Mouse (Mus musculus) stomach, postnatal 0 days (tissue): ENCODE measurements around the gene Gse1. TPM values are rescaled to one million over a fixed set of nuclear protein-coding genes. Genes with fewer than 3 reads are reported as not detected.

Source experiments
- ATAC-seq: fragments of 200-750 bp; cut with Nextera tagmentation; 2 replicates; pipeline ENCODE4 v1.8.0; 2017; ENCODE audit not compliant: low FRiP score, low TSS enrichment
- DNase-seq: peaks from one replicate; pipeline ENCODE4 v3.0.0-alpha.2; 2016; ENCODE audit warnings: low spot score
- H3K27ac ChIP-seq: fragments of 300-500 bp; sonication (generic); replicated peaks from 2 replicates; pipeline ENCODE4 v1.5.1; 2014; ENCODE audit warnings: mild to moderate bottlenecking, control low read depth
- H3K27me3 ChIP-seq: fragments of 300-500 bp; sonication (generic); 2 replicates; pipeline ENCODE4 v1.6.1; 2014; ENCODE audit warnings: low read length; ENCODE audit not compliant: control insufficient read depth, insufficient read depth
- H3K36me3 ChIP-seq: fragments of 300-500 bp; sonication (generic); 2 replicates; pipeline ENCODE4 v1.6.1; 2014; ENCODE audit warnings: low read length, mixed read lengths; ENCODE audit not compliant: control insufficient read depth, insufficient read depth
- H3K4me1 ChIP-seq: fragments of 300-500 bp; sonication (generic); replicated peaks from 2 replicates; pipeline ENCODE4 v1.6.1; 2014; ENCODE audit warnings: antibody characterized with exemption; ENCODE audit not compliant: control insufficient read depth, insufficient read depth
- H3K4me2 ChIP-seq: fragments of 300-500 bp; sonication (generic); replicated peaks from 2 replicates; pipeline ENCODE4 v1.6.1; 2014; ENCODE audit warnings: low read depth, mild to moderate bottlenecking, control low read depth, moderate library complexity
- H3K4me3 ChIP-seq: fragments of 300-500 bp; sonication (generic); 2 replicates; pipeline ENCODE4 v1.5.1; 2014; ENCODE audit warnings: low read depth, low read length, control low read depth
- H3K9ac ChIP-seq: fragments of 300-500 bp; sonication (generic); 2 replicates; pipeline ENCODE4 v1.6.1; 2014; ENCODE audit warnings: mild to moderate bottlenecking, low read length, control low read depth, mixed read lengths
- H3K9me3 ChIP-seq: fragments of 300-500 bp; sonication (generic); 2 replicates; pipeline ENCODE4 v1.6.1; 2016; ENCODE audit warnings: low read length; ENCODE audit not compliant: control insufficient read depth
- CTCF ChIP-seq: IDR thresholded peaks from 2 replicates; pipeline ENCODE4 v1.5.1; 2016; ENCODE audit warnings: antibody characterized with exemption, low read depth, mild to moderate bottlenecking, moderate library complexity
- EP300 ChIP-seq: optimal IDR thresholded peaks from 2 replicates; pipeline ENCODE3; 2016; ENCODE audit warnings: antibody characterized with exemption
- WGBS: fragments of 180-500 bp; shearing (Covaris S2); extraction: QIAGEN DNeasy Blood & Tissue Kit; methylation state at CpG from one replicate; pipeline ENCODE4 v1.1.7; 2014; 5-methylcytosine and 5-hydroxymethylcytosine counted together
- polyA plus RNA-seq: library from polyadenylated mRNA; unstranded; fragments of >200 nt; fragmentation: Nextera tagmentation; extraction: Ambion mirVana; gene quantifications from 2 replicates; pipeline ENCODE4 v1.2.1, GENCODE M21; 2015

The Gse1 gene
- polyA plus RNA-seq, 1 experiment from 2014 or later = 6.4 TPM

GRCm38 (mm10) chr8:120312452-120312851 is 84.2 kb downstream of the Gse1 start:
- no peaks in the 10 kb centered on the region for H3K36me3 ChIP-seq
- no peak overlapping the region for H3K4me2 ChIP-seq
- no peaks in the 10 kb centered on the region for H3K27me3 ChIP-seq
- H3K4me3 ChIP-seq = no peak overlapping the region
- no peaks in the 10 kb centered on the region for H3K9me3 ChIP-seq
- no peak for DNase-seq
- no peak overlapping the region for H3K9ac ChIP-seq
- WGBS = 79% methylated on average over 4 of the region's 4 CpGs
- H3K4me1 ChIP-seq = 0 out of 2 replicates have a peak, but pooled peaks cover 3% of the 10 kb centered on the region
- TF ChIP-seq CTCF = no peak
- no peak for TF ChIP-seq EP300
- H3K27ac ChIP-seq = no peak overlapping the region
- ATAC-seq = no peak

GRCm38 (mm10) chr8:120313674-120314073 is 85.4 kb downstream of the Gse1 start:
- no peaks in the 10 kb centered on the region for H3K4me1 ChIP-seq
- no peak overlapping the region for H3K9ac ChIP-seq
- no peak for TF ChIP-seq EP300
- TF ChIP-seq CTCF = no peak
- H3K36me3 ChIP-seq = no peaks in the 10 kb centered on the region
- H3K4me3 ChIP-seq = no peak overlapping the region
- DNase-seq (no peak), ATAC-seq (no peak)
- no peaks in the 10 kb centered on the region for H3K27me3 ChIP-seq
- H3K4me2 ChIP-seq = no peak overlapping the region
- no peak overlapping the region for H3K27ac ChIP-seq
- 75% methylated on average over 3 of the region's 3 CpGs for WGBS
- H3K9me3 ChIP-seq = no peaks in the 10 kb centered on the region

GRCm38 (mm10) chr8:120314932-120315331 is 86.7 kb downstream of the Gse1 start:
- no peak overlapping the region for H3K9ac ChIP-seq
- no peak overlapping the region for H3K27ac ChIP-seq
- no peaks in the 10 kb centered on the region for H3K4me1 ChIP-seq
- no peak for TF ChIP-seq CTCF
- no peak for TF ChIP-seq EP300
- no peaks in the 10 kb centered on the region for H3K36me3 ChIP-seq
- WGBS = 81% methylated on average over 5 of the region's 5 CpGs
- DNase-seq (no peak), ATAC-seq (no peak)
- no peak overlapping the region for H3K4me2 ChIP-seq
- no peak overlapping the region for H3K4me3 ChIP-seq
- no peaks in the 10 kb centered on the region for H3K27me3 ChIP-seq
- H3K9me3 ChIP-seq = no peaks in the 10 kb centered on the region

GRCm38 (mm10) chr8:120315644-120316043 is 87.4 kb downstream of the Gse1 start:
- no peak overlapping the region for H3K9ac ChIP-seq
- 83% methylated on average over 4 of the region's 4 CpGs for WGBS
- no peak overlapping the region for H3K4me2 ChIP-seq
- no peaks in the 10 kb centered on the region for H3K36me3 ChIP-seq
- no peaks in the 10 kb centered on the region for H3K9me3 ChIP-seq
- TF ChIP-seq CTCF = peak; percentile 57
- no peak for TF ChIP-seq EP300
- H3K4me3 ChIP-seq = no peak overlapping the region
- ATAC-seq (no peak), DNase-seq (no peak)
- no peaks in the 10 kb centered on the region for H3K4me1 ChIP-seq
- no peaks in the 10 kb centered on the region for H3K27me3 ChIP-seq
- H3K27ac ChIP-seq = no peak overlapping the region

- Histone ChIP-seq H3K4me3 (no peak overlapping the region), H3K27me3 (no peaks in the 10 kb centered on the region), H3K4me1 (no peaks in the 10 kb centered on the region), H3K27ac (no peak overlapping the region), H3K4me2 (no peak overlapping the region), H3K9me3 (no peaks in the 10 kb centered on the region), H3K9ac (no peak overlapping the region), H3K36me3 (no peaks in the 10 kb centered on the region)
- DNase-seq (no peak), ATAC-seq (no peak)
- TF ChIP-seq CTCF (no peak), EP300 (no peak)
- 82% methylated on average over 7 of the region's 7 CpGs for WGBS
These were observed 88.5 kb downstream of the Gse1 start for GRCm38 (mm10) chr8:120316707-120317106.

- no peak overlapping the region for H3K27ac ChIP-seq
- no peak overlapping the region for H3K9ac ChIP-seq
- H3K4me3 ChIP-seq = no peak overlapping the region
- H3K4me2 ChIP-seq = no peak overlapping the region
- no peak for ATAC-seq
- no peaks in the 10 kb centered on the region for H3K4me1 ChIP-seq
- 86% methylated on average over 21 of the region's 21 CpGs for WGBS
- no peaks in the 10 kb centered on the region for H3K36me3 ChIP-seq
- TF ChIP-seq CTCF (no peak), EP300 (no peak)
- no peak for DNase-seq
- H3K27me3 ChIP-seq = no peaks in the 10 kb centered on the region
- H3K9me3 ChIP-seq = no peaks in the 10 kb centered on the region
These were observed 89.0 kb downstream of the Gse1 start for GRCm38 (mm10) chr8:120317118-120317824.
